Mouse (Mus musculus) liver, embryonic 12.5 days (tissue): Measurements from ENCODE around the gene Mdga1. TPM values are rescaled to one million over a fixed set of nuclear protein-coding genes. Genes with fewer than 3 reads are reported as not detected.

Source experiments
- ATAC-seq: fragments of 200-750 bp; cut with Nextera tagmentation; 2 replicates; pipeline ENCODE4 v1.8.0; 2017; ENCODE audit warnings: moderate number of reproducible peaks, mild to moderate bottlenecking, moderate library complexity
- H3K27ac ChIP-seq: fragments of 300-500 bp; sonication (generic); 2 replicates; pipeline ENCODE4 v1.5.1; 2016; ENCODE audit warnings: mild to moderate bottlenecking
- H3K27me3 ChIP-seq: fragments of 300-500 bp; sonication (generic); replicated peaks from 2 replicates; pipeline ENCODE4 v1.6.1; 2016; ENCODE audit warnings: mild to moderate bottlenecking, moderate library complexity
- H3K36me3 ChIP-seq: fragments of 300-500 bp; sonication (generic); 2 replicates; pipeline ENCODE4 v1.6.1; 2016; ENCODE audit warnings: mild to moderate bottlenecking, moderate library complexity
- H3K4me1 ChIP-seq: fragments of 300-500 bp; sonication (generic); 2 replicates; pipeline ENCODE4 v1.6.1; 2016
- H3K4me2 ChIP-seq: fragments of 300-500 bp; sonication (generic); 2 replicates; pipeline ENCODE4 v1.6.1; 2016; ENCODE audit warnings: mild to moderate bottlenecking, moderate library complexity
- H3K4me3 ChIP-seq: fragments of 300-500 bp; sonication (generic); 2 replicates; pipeline ENCODE4 v1.5.1; 2016; ENCODE audit warnings: mild to moderate bottlenecking, moderate library complexity
- H3K9ac ChIP-seq: fragments of 300-500 bp; sonication (generic); 2 replicates; pipeline ENCODE4 v1.6.1; 2016; ENCODE audit warnings: mild to moderate bottlenecking, moderate library complexity
- H3K9me3 ChIP-seq: fragments of 300-500 bp; sonication (generic); replicated peaks from 2 replicates; pipeline ENCODE4 v1.6.1; 2016; ENCODE audit warnings: mild to moderate bottlenecking, moderate library complexity
- WGBS: fragments of 180-500 bp; shearing (Covaris S2); methylation state at CpG from one replicate; pipeline ENCODE4 v1.1.7; 2016; ENCODE audit not compliant: insufficient replicate concordance; 5-methylcytosine and 5-hydroxymethylcytosine counted together
- polyA plus RNA-seq: library from polyadenylated mRNA; unstranded; fragments of >200 nt; fragmentation: Nextera tagmentation; extraction: Ambion mirVana; gene quantifications from 2 replicates; pipeline ENCODE4 v1.2.1, GENCODE M21; 2016

Mdga1 gene
- polyA plus RNA-seq, 1 experiment from 2014 or later: 1.7 TPM

DNA sequence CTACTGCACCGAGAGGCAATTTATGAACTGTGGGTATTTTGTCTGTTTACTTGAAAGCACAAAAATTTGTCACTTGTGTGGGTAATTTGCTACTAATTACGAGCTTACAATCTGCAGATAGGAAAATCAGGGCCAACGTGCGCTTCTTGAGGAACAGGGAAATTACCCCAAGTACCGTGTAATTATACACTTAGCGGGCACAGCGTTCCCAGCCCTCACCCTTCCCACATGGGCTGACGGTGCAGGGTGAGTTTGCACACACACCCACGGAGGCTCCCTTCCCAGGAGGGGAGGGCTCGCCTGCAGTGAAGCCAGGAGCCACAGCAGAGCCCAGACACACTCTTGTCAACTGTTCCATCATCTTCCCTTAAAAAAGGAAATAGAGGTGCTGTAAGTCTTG is 54.1 kb downstream of the Mdga1 start:
- Histone ChIP-seq H3K4me1 (no peaks in the 10 kb centered on the region), H3K4me3 (no peak overlapping the region), H3K36me3 (no peaks in the 10 kb centered on the region), H3K9ac (no peak overlapping the region), H3K9me3 (no peaks in the 10 kb centered on the region), H3K27ac (no peak overlapping the region), H3K4me2 (no peak overlapping the region), H3K27me3 (peaks cover 31% of the 10 kb centered on the region)
- WGBS: 70% methylated on average over 10 of the region's 10 CpGs
- no peak for ATAC-seq

DNA sequence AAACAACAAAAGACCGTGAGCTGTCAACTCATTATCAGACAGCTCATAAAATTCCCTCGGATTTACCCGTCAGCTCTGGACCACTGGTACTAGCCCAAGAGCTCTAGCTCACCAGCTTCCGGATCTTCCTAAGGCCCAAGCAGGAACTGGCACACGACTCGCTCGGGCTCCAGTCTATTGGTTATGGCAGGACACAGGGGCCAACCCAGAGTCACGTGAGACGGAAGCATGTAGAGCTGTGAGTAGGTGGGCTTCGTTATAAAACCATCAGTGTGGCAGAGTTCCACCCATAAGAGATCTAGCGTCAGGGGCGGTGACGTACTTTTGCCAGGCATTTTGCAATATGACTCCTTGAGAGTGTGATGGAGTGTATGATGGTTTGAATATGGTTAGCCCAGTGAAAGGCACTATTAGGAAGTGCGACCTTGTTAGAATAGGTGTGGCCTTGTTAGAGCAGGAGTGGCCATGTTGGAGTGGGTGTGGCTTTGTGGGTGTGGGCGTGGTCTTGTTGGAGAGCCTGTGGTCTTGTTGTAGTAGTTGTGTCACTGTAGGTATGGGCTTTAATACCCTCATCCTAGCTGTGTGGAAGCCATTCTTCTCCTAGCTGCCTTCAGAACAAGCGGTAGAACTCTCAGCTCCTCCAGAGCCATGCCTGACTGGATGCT is 56.5 kb downstream of the Mdga1 start:
- no peak overlapping the region for H3K27ac ChIP-seq
- 81% methylated on average over 16 of the region's 16 CpGs for WGBS

DNA sequence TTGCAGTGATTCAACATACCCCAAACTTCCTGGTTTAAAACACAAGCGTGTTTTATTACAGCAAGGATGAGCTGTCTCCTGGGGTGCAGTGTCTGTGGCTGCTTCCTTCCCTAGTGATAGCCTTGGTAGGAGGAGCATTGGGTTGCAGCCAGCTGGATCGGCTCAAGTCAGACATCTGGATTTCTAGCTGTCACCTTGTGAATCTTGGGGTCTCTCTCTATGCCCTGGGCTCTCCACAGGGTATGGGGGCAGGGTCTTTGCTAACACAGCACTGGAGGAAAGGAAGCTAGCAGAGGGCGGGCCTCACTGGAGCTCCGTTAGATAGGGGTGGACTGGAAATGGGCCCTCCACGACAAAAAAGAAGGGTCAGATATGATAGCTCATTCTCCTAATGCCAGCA is 57.2 kb downstream of the Mdga1 start:
- ATAC-seq: no peak
- no peak overlapping the region for H3K9ac ChIP-seq
- WGBS: 38% methylated on average over 5 of the region's 5 CpGs
- no peaks in the 10 kb centered on the region for H3K9me3 ChIP-seq
- H3K27ac ChIP-seq: no peak overlapping the region
- no peak overlapping the region for H3K4me3 ChIP-seq
- H3K27me3 ChIP-seq: 0 out of 2 replicates have a peak, but pooled peaks cover 5% of the 10 kb centered on the region
- no peaks in the 10 kb centered on the region for H3K36me3 ChIP-seq
- no peaks in the 10 kb centered on the region for H3K4me1 ChIP-seq
- H3K4me2 ChIP-seq: no peak overlapping the region

More for the DNA sequence above, 56.5 kb downstream of the Mdga1 start:
- H3K9ac ChIP-seq: no peak overlapping the region
- H3K4me3 ChIP-seq: no peak overlapping the region
- H3K27me3 ChIP-seq: 0 out of 2 replicates have a peak, but pooled peaks cover 7% of the 10 kb centered on the region
- no peaks in the 10 kb centered on the region for H3K9me3 ChIP-seq
- no peak for ATAC-seq
- no peak overlapping the region for H3K4me2 ChIP-seq
- no peaks in the 10 kb centered on the region for H3K4me1 ChIP-seq
- H3K36me3 ChIP-seq: no peaks in the 10 kb centered on the region

DNA sequence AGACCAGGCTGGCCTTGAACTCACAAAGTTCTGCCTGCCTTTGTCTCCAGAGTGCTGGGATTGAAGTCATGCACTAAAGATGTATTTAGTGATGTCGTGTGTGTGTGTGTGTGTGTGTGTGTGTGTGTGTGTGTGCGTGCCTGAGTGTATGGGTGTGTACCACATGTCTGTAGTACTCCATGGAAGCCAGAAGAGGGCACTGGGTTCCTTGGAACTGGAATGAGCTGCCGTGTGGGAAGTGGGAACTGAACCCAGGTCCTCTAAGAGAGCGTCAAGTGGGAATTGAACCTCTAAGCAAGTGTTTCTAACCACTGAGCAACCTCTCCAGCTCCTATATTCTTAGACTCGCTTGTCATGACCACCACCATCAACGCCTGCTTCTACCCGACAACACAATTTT is 60.9 kb downstream of the Mdga1 start:
- WGBS: 74% methylated on average over 7 of the region's 7 CpGs

DNA sequence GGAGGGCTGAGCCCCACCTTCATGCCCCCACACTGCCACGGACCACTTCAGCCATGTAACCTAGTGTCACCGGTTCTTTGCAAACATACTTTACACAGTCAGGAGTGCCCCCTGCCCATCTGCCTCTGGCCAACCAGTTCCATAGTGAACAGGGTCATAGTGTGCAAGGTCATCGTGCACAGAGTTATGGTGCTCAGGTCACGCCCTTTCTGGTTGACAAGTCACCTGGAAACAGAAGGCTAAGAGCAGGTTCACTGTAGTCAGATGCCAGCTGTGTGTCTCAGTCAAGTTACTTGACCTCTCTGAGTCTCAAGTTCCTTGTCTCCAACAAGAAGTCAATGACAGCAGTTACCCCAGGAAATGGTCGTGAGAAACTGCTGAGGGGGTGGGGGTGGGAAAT is 65.2 kb downstream of the Mdga1 start:
- ATAC-seq: no peak
- Histone ChIP-seq H3K4me1 (0 out of 2 replicates have a peak, but pooled peaks cover 5% of the 10 kb centered on the region), H3K36me3 (no peaks in the 10 kb centered on the region), H3K4me2 (no peak overlapping the region), H3K27me3 (peaks cover 16% of the 10 kb centered on the region), H3K4me3 (no peak overlapping the region), H3K9ac (no peak overlapping the region), H3K9me3 (no peaks in the 10 kb centered on the region), H3K27ac (no peak overlapping the region)
- WGBS: 49% methylated on average over 5 of the region's 5 CpGs

More for the DNA sequence above, 60.9 kb downstream of the Mdga1 start:
- ATAC-seq: no peak
- Histone ChIP-seq H3K27me3 (peaks cover 7% of the 10 kb centered on the region), H3K4me1 (no peaks in the 10 kb centered on the region), H3K36me3 (no peaks in the 10 kb centered on the region), H3K4me2 (no peak overlapping the region), H3K27ac (no peak overlapping the region), H3K9ac (no peak overlapping the region), H3K4me3 (no peak overlapping the region), H3K9me3 (no peaks in the 10 kb centered on the region)

DNA sequence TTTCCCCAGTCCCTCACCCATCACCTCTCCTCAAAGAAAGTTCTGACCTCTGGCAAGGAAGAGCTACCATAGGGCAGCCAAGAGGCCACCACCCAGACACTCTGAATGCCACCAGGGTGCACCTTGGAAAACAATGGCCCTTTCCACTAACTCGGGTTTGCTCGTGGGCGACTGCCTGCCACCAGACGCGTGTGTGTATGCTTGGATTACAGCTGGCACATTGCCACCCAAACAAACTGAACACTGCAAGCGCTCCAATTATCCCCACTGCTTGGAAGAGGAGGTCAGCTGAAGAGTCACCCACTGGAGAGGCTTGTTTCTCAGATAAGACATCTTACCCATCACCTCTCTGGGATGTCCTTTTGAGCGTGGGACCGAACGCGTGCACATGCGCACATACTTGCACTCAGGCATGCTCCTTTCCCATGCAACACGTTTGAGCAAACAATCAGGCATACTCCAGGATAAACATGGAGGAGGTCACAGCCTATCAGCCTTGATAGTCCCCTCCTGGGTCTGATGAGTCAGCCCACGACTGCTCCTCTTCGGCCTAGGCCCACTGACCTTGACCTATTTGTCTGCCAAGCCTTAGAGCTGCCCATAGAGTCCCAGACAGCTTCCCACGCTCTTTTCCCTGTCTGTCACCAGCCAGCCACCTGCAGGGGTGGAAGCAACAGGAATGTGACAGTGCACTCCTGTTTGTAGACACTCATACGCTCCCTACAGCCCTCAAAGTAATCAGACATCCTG is 67.3 kb downstream of the Mdga1 start:
- Histone ChIP-seq H3K4me3 (no peak overlapping the region), H3K9ac (no peak overlapping the region), H3K36me3 (no peaks in the 10 kb centered on the region), H3K27me3 (peaks cover 23% of the 10 kb centered on the region), H3K4me1 (0 out of 2 replicates have a peak, but pooled peaks cover 5% of the 10 kb centered on the region), H3K27ac (no peak overlapping the region), H3K4me2 (no peak overlapping the region), H3K9me3 (no peaks in the 10 kb centered on the region)
- WGBS: 72% methylated on average over 16 of the region's 16 CpGs
- ATAC-seq: no peak

DNA sequence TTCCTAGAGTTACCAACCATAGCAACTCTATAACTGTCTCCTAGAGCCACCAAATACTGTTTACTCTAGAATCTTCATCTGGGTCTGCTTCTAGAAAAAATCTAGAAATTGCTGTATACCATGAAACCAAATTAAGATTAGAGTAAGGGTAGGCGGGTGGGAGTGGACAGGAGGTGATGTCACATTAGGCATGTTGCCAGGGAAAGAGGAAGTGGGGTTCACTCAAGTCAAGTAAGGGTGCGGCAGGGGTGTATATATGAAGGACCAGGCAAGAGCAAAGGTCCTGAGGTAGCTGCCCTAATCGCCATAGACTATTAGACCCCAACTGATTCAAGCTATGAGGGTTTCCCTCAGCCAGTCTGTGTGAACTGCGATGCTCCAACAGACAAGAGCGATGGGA is 69.6 kb downstream of the Mdga1 start:
- ATAC-seq: no peak
- Histone ChIP-seq H3K4me2 (no peak overlapping the region), H3K9ac (no peak overlapping the region), H3K4me3 (no peak overlapping the region), H3K27me3 (peaks cover 38% of the 10 kb centered on the region), H3K36me3 (no peaks in the 10 kb centered on the region), H3K4me1 (0 out of 2 replicates have a peak, but pooled peaks cover 5% of the 10 kb centered on the region), H3K9me3 (no peaks in the 10 kb centered on the region), H3K27ac (no peak overlapping the region)
- whole genome bisulfite sequencing: 68% methylated on average over 5 of the region's 5 CpGs

DNA sequence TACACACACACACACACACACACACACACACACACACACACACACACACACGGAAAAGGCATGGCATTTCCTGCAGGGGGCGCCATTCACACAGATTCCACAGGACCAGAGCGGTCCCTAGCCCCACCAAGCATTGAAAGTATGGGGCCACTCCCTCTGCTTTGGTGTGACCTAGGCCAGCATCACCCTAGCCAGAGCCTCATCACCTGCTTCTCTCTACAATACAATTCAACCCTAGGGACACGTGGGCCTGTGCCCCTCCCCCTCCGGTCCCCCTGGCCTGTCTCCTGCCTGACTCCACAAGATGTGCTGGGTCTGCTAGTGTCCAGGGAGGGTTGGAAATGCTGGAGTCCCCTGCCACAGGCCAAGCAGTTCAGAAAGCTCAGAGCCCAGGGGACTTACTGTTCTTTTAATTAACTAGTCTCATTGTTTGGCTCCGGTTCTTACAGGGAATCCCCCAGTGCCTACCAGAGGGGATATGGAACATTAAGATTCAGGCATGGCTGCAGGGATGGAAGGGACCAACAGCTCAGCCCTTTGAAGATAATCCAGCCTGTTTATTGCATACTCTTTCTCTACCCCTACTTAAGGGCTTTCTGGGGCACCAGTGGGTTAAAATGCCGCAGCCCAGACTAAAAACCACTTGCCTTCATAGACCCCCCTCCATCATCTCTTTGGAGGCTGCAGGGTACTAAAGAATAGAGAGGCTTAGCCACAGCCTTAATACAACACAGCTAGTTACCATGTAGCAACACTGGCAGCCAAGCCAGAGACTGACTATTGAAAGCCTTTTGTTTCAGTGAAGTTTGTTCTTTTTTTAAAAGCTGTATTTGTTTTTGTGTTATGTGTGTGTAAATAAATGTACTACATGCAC is 73.5 kb downstream of the Mdga1 start:
- 29% methylated on average over 6 of the region's 7 CpGs for WGBS
- Histone ChIP-seq H3K4me2 (no peak overlapping the region), H3K4me3 (no peak overlapping the region), H3K9me3 (no peaks in the 10 kb centered on the region), H3K27me3 (peaks cover 49% of the 10 kb centered on the region), H3K4me1 (no peaks in the 10 kb centered on the region), H3K9ac (no peak overlapping the region), H3K36me3 (no peaks in the 10 kb centered on the region), H3K27ac (no peak overlapping the region)
- no peak for ATAC-seq

DNA sequence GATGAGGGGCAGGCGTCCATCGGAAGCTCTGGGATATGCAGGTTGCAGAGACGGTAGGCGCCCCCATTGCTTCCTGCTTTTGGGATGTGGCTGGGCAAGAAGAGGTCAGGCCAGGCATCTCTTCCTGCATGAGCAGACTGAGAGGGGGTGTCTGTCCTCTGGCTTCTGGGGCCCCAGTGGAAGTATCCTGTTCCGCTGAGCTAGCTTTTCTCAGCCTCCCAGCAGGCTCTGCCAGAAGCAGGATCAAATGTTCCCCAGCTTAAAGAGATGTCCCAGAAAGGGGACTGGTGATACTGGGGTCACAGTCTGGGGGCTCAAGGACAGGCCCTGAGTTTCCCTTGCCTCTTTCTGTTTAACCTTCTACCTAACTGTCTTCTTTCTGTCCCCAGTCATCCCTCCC is 74.3 kb downstream of the Mdga1 start:
- H3K9me3 ChIP-seq: no peaks in the 10 kb centered on the region
- H3K27ac ChIP-seq: no peak overlapping the region
- H3K36me3 ChIP-seq: no peaks in the 10 kb centered on the region
- H3K4me3 ChIP-seq: no peak overlapping the region
- no peak overlapping the region for H3K9ac ChIP-seq
- no peak for ATAC-seq
- H3K4me1 ChIP-seq: no peaks in the 10 kb centered on the region
- no peak overlapping the region for H3K4me2 ChIP-seq
- 67% methylated on average over 5 of the region's 5 CpGs for WGBS
- H3K27me3 ChIP-seq: peaks cover 58% of the 10 kb centered on the region

DNA sequence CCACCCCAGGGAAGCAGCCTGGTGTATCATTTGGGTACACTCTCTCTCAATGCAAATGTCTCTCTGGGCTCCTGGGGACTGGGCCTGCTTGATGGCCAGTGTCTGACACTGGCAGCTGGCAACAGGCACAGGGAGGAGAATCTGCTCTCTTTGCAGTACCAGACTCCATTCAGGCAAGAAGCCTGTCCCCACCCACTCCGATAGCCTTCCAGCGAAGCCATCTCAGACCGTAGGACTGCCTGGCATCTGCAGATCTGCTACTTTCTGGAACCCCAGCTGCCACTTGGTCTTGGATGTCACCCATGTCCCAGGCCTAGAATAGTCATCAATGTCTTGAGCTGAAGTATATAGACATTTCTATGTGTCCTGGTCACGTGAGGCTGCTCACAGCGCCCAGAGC is 74.9 kb downstream of the Mdga1 start:
- 74% methylated on average over 5 of the region's 5 CpGs for WGBS

DNA sequence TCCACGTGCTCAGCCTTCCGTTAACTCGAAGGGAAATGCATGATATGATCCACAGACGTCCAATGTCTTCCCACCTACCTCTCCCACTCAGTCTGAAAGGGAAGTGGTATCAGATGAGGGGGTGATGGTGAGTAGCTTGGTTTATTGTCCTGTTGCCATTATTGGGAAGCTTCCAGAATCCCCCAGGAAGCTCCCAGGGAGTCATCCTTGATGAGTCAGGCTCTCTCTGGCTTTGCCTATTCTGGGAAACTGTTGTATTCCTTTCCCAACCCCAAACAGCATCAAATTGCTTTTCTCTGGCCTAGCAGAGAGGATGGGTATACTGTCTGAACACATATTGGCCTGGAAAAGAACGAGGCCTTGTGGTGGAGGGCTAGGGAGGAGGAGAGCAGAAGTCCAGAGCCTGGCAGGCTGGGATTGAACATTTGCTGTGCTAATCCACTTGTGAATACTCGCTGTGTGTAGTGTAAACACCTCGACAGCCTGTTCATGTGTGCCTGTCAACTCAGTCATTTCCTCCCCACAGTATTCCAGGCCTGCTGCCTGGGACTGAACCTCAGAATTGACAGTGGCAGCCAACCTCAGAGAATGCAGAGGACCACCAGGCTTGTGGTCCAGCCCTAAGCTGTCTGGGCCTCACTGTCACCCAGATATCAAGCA is 79.3 kb downstream of the Mdga1 start:
- H3K36me3 ChIP-seq: no peaks in the 10 kb centered on the region
- H3K4me1 ChIP-seq: peaks cover 44% of the 10 kb centered on the region
- peaks cover 89% of the 10 kb centered on the region for H3K27me3 ChIP-seq
- 55% methylated on average over 7 of the region's 7 CpGs for WGBS
- no peak overlapping the region for H3K4me3 ChIP-seq
- no peak overlapping the region for H3K9ac ChIP-seq
- no peak overlapping the region for H3K4me2 ChIP-seq
- no peak overlapping the region for H3K27ac ChIP-seq
- no peak for ATAC-seq
- H3K9me3 ChIP-seq: no peaks in the 10 kb centered on the region

More for the DNA sequence above, 74.9 kb downstream of the Mdga1 start:
- Histone ChIP-seq H3K27ac (no peak overlapping the region), H3K27me3 (peaks cover 64% of the 10 kb centered on the region), H3K36me3 (no peaks in the 10 kb centered on the region), H3K9me3 (no peaks in the 10 kb centered on the region), H3K4me3 (no peak overlapping the region), H3K9ac (no peak overlapping the region), H3K4me2 (no peak overlapping the region), H3K4me1 (peaks cover 2% of the 10 kb centered on the region)
- ATAC-seq: no peak
